Mouse (Mus musculus) CH12.LX (cell line): Measurements from ENCODE around the gene Slc6a17.

Experiments
- CTCF ChIP-seq, 2 experiments: IDR thresholded peaks in 1 of 2; conservative IDR thresholded peaks in 1 of 2; 2 replicates each; pipeline ENCODE4 v1.5.1; 2011 to 2012; ENCODE audit warnings: low read depth in 2 of 2, low read length in 2 of 2, improper control_type of control experiment in 1 of 2, inconsistent platforms in 1 of 2, mild to moderate bottlenecking in 1 of 2, moderate library complexity in 1 of 2
- EP300 ChIP-seq: IDR thresholded peaks from 2 replicates; pipeline ENCODE4 v1.6.1; 2011; ENCODE audit warnings: low read length, improper control_type of control experiment
- ETS1 ChIP-seq: conservative IDR thresholded peaks from 2 replicates; pipeline ENCODE4 v1.6.1; 2012; ENCODE audit warnings: low read depth, mild to moderate bottlenecking, inconsistent platforms, low read length, improper control_type of control experiment, moderate library complexity
- MEF2A ChIP-seq: IDR thresholded peaks from 2 replicates; pipeline ENCODE4 v1.6.1; 2014; ENCODE audit warnings: low read depth, mild to moderate bottlenecking, inconsistent platforms, low read length, improper control_type of control experiment, borderline replicate concordance
- NELFE ChIP-seq: IDR thresholded peaks from 2 replicates; pipeline ENCODE4 v1.6.1; 2011; ENCODE audit warnings: low read depth, low read length, improper control_type of control experiment
- POLR2A ChIP-seq: IDR thresholded peaks from 2 replicates; pipeline ENCODE4 v1.6.1; 2011; ENCODE audit warnings: low read depth, mild to moderate bottlenecking, improper control_type of control experiment, low read length
- TCF12 ChIP-seq: IDR thresholded peaks from 2 replicates; pipeline ENCODE4 v1.6.1; 2014; ENCODE audit warnings: low read depth, mild to moderate bottlenecking, inconsistent platforms, low read length, improper control_type of control experiment
- USF2 ChIP-seq: conservative IDR thresholded peaks from 2 replicates; pipeline ENCODE4 v1.6.1; 2011; ENCODE audit warnings: low read depth, low read length, improper control_type of control experiment
- ZKSCAN1 ChIP-seq: IDR thresholded peaks from 2 replicates; pipeline ENCODE4 v1.6.1; 2012; ENCODE audit warnings: low read depth, inconsistent platforms, low read length, improper control_type of control experiment, borderline replicate concordance
- ZMIZ1 ChIP-seq: IDR thresholded peaks from 2 replicates; pipeline ENCODE4 v1.6.1; 2012; ENCODE audit warnings: low read depth, mild to moderate bottlenecking, inconsistent platforms, low read length, improper control_type of control experiment
- ZNF384 ChIP-seq: IDR thresholded peaks from 2 replicates; pipeline ENCODE4 v1.6.1; 2012; ENCODE audit warnings: low read depth, low read length, improper control_type of control experiment, inconsistent platforms

DNA sequence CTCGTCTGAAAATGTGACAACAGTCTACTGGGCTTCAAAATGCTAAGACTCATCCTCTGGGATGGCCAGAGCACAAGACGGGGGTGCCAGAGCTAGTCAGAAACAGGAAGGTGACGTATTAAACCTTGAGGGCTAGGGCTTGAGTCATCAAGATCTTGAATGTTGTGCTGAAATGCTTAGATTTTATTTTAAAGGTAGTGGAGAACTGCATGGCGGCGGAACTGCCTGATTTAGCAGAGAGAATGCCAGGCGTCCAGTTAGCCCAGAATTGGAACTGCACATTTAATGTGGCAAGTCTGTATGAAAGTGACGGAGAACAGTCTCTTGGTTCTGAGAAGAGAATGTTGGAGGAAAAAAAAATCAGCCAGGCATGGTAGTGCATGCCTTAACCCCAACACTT is 17.1 kb upstream of the Slc6a17 start:
- TF ChIP-seq NELFE, result no peak
- TF ChIP-seq CTCF (conservative IDR thresholded peaks at IDR 0.05 in 1 of 2, IDR thresholded peaks at IDR 0.05 in 1 of 2; ENCODE audit: low read depth in 2 of 2, low read length in 2 of 2), result no peak
- no peak for TF ChIP-seq TCF12
- TF ChIP-seq USF2, result no peak
- TF ChIP-seq ZNF384, result no peak
- TF ChIP-seq EP300, result no peak
- no peak for TF ChIP-seq ZMIZ1
- TF ChIP-seq ETS1, result no peak
- TF ChIP-seq MEF2A, result no peak
- no peak for TF ChIP-seq ZKSCAN1
- TF ChIP-seq POLR2A, result no peak
